Mouse (Mus musculus) small intestine, adult 2 months (tissue): ENCODE results near the gene Cish.

Source experiments
- CTCF ChIP-seq: fragments of 200-500 bp; IDR thresholded peaks from 2 replicates; pipeline ENCODE4 v1.5.1; 2012; ENCODE audit warnings: low read depth, mild to moderate bottlenecking, control low read depth, inconsistent platforms, low read length, moderate library complexity, mixed read lengths; ENCODE audit not compliant: insufficient replicate concordance, insufficient read length; ENCODE audit errors: extremely low read depth
- POLR2A ChIP-seq: fragments of 200-500 bp; IDR thresholded peaks from 2 replicates; pipeline ENCODE4 v1.6.1; 2012; ENCODE audit warnings: low read depth, mild to moderate bottlenecking, control low read depth, inconsistent platforms, low read length, moderate library complexity

DNA sequence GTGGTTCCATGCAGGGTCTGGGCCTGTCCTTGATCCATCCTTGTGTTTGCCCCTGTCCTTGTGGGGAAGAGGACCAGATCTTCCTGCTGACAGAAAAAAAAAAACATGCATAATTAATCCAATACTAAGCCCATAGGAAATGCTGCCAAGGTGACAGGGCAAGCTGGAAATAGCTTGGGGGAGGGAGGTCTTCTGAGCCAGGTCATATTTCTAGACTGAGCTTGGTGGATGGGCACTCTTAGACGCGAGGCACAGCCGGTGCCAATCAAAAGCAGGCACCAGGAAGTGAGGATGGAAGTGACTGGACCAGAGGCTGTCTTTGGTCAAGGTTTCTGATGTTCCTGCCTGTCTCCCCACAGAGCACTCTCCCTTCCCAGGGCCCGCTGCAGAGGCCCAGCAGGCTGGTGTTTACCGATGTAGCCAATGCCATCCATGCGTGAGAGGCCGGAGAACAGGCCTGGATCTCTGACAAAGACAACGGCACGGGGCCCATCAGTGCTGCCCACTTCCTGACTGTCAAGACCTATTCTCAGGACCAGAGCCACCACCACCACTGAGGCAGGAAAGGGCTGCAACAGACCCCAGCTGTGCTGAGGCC lies 51.9 kb downstream of the Cish start:
- TF ChIP-seq CTCF = no peak
- TF ChIP-seq POLR2A = no peak
